Mouse (Mus musculus): ENCODE results near the gene Arhgap45.

Gene Arhgap45

DNA sequence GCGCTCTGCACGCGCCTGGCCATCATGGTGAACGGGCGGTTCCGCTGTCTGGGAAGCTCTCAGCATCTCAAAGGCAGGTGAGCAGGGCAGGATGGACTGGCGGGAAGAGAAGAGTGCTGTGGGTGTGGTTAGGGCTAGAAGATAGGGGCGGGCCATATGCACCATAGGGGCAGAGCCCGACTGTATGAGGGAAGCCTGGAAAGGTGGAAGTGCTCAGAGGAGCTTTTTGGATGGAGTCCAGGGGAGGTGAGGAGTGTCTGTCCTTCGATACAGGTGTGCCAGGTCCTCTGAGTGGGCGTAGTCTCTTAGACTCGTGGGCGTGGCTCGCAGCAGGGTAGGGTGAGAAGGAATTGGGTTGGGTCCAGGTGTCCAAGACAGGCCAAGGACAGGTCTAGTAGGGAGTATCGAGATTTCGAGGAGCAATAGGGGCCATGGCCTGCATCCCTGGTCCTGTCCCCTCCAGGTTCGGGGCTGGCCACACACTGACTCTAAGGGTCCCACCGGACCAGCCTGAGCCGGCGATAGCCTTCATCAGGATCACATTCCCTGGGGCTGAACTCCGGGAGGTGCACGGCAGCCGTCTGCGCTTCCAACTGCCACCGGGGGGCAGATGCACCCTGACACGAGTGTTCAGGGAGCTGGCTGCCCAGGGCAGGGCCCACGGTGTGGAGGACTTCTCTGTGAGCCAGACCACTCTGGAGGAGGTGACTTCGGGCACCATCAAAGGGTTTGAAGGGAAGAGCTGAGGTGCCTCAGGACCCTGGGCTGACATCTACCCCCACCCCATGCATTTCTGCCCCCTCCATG is 1.8 kb upstream of the Arhgap45 start:
- DNase-seq (ENCODE audit: low spot score in 2 of 2): no peak

DNA sequence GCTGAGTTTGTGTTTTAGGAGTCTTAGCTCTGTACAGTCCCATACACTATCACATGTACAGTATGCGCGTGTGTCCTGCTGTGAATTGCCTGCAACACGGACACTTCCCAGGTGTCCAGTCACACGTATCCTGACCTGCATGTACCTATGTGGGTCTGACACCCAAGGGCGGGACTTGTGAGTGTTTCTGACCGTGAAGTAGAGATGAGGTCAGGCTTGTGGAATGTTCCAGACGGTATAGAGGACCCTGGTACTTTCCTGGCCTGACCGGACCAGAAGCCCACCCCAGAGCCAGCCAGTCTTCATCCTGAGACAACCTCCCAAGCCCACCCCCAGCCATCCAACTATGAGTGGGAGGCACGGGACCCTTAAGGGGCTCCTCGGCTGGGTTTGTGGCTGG is 870 bp upstream of the Arhgap45 start:
- DNase-seq (ENCODE audit: low spot score in 2 of 2): no peak

DNA sequence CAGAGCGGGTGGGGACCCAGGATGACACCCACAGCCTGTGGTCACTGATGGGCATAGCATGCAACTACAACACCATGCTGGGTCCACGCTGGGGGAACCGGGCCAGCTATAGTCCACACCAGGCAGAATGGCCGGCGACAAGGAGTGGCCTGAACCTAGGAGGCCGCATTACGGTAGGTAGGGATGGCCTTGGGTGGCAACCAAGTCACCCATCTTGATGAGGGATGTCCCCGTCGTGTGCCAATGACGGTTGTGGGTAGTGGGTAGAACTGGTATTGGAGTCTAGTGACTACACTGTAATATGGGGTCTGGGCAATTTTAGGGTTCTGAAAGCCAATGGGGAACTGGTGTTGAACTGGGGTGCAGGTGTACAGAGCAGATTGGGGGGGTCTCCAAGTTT is 478 bp downstream of the Arhgap45 start:
- no peak for DNase-seq (ENCODE audit: low spot score in 2 of 2)

DNA sequence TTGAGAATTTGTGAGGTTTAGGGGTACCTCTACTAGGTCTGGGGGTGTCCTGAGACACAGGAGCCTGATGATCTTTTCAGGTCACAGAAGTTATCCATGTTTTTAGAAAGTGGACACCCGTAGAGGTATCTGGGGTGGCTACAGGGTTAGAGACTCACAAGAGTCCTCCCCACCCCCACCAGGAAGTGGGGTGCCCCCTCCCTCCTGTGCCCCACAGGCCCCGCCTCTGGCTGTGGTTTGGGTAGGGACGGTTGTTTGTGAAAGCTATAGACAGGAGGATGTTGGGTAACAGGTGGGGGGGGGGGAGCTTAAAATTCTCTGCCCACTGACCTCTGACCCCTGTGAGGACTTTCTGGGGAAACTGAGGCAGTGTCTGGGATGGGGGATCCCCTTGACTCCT is 908 bp downstream of the Arhgap45 start:
- no peak for DNase-seq (ENCODE audit: low spot score in 2 of 2)

DNA sequence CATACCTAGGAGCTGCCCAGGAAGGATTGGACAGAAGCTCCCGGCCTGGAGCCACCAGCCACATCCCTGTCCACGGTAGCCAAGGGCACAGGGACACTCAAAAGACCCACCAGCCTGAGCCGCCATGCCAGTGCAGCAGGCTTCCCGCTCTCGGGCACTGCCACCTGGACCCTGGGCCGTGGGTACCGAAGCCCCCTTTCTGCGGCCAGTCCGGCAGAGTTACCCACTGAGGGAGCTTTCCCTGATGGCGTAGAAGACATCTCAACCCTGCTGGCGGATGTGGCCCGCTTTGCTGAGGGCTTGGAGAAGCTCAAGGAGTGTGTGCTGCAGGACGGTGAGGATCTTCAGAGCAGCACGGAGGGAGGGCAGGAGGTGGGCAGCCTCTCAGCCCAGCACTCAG is 1.3 kb downstream of the Arhgap45 start:
- no peak for DNase-seq (ENCODE audit: low spot score in 2 of 2)

DNA sequence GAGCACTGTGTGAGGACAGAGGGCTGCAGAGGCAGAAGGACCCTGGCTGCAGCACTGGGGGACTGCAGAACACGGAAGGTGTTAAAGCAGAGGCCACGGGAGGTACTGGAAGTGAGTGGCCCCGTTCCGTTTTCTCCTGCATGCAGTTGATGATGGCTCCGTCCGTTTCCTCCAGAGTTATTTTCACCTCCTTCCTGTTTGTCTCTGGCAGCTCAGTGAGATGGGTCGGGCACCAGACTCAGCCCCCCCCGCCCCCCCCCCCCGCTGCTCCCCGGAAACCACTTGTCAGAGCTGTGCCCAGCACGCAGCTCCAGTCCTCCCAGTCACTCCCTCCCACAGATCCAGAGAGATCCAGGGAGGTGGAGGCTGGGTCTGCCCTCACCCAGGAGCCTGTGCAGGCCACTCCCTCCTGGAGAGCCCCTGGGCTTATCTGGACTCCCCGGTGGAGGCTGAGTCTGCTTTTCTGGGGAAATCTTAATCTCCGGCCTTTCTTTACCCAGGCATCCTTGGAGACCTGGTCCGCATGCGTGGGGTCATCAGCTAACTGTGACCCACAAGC is 2.4 kb downstream of the Arhgap45 start:
- no peak for DNase-seq (ENCODE audit: low spot score in 2 of 2)

DNA sequence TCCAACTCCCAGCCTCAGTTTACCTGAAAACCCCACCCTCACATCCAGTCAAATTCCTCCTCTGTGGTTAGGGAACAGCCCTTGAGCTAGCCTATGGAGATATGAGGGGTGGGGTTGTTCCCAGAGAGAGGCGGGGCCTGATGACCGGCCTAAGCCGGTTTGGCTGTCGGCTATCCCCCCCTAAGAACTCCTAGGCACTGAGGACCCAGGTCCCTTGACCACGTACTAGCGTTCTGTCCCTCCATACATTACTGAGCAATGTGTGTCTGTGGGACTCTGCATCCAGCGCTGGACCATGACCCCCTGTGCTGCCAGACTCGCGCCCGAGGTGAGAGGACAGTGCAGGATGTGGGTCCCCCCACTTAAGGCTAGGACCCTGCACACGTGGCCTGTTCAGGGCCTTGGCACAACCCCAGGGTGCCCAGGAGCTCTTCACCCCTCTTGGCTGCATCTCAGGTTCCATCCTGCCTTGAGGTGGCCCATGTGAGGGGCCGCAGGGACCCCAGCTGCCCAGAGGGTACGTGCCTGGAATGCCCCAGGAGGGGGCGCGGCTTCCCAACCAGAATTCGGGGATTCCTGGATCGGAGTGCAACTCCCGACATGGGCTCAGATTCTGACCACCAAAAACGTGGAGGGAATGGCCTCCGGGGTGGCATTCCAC is 3.1 kb downstream of the Arhgap45 start:
- no peak for DNase-seq (ENCODE audit: low spot score in 2 of 2)

DNA sequence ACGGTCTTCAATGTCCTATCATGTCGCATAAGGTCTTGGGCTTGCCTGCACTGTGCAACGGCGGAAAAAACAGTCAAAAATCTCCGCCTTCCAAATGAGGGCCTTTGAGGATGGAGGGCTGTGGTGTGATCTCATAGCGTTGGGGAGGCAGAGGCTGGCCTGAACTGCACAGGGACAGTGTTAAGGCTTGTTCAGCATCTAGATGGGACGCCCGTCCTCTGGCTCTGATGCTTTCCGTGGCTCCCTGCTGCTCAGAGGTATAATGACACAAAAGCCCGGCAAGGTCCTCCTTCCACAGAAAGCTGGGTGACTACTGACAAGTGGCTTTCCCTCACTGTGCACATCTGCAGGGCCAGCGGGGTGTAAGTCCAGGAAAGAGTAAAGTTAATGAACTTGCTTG is 3.7 kb downstream of the Arhgap45 start:
- no peak for DNase-seq (ENCODE audit: low spot score in 2 of 2)

DNA sequence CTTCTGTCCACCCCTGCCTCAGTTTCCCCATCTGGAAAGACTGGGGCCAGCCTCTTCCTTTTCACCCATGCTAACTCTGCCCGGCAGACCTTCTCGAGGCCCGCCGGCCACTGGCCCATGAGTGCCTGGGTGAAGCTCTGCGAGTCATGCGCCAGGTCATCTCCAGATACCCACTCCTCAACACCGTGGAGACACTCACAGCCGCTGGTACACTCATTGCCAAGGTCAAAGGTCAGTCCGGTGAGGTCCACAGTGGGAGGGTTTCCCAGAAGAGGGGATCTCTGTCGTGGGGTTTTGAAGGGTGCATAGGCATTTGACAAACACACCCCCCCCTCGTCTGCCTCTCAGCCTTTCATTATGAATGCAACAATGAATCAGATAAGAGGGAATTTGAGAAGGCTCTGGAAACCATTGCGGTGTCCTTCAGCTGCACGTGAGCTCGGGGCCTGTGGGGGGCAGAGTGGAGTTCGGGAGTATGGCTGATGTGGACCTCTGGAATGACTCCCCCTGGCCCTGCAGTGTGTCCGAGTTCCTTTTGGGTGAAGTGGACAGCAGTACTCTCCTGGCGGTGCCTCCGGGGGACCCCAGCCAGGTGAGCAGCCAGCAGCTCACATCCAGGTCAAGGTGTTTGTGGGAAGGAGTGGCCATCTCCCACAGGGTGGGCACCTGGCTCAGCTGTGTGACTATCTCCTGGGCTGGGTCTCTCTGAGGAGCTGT is 4.3 kb downstream of the Arhgap45 start:
- DNase-seq (ENCODE audit: low spot score in 2 of 2): no peak

DNA sequence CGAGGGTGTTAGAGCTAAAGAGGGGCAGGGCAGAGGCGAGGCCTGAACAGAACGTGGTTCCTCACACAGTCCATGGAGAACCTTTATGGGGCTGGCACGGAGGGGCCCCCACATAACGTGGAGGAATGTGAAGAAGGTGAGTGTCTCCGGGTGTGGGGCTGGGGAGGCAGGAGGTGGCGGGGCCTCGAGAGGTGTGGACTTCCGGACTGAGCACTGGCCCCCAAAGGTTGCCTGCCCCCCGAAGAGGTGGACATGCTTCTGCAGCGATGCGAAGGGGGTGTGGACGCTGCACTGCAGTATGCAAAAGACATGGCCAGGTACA is 4.8 kb downstream of the Arhgap45 start:
- no peak for DNase-seq (ENCODE audit: low spot score in 2 of 2)

DNA sequence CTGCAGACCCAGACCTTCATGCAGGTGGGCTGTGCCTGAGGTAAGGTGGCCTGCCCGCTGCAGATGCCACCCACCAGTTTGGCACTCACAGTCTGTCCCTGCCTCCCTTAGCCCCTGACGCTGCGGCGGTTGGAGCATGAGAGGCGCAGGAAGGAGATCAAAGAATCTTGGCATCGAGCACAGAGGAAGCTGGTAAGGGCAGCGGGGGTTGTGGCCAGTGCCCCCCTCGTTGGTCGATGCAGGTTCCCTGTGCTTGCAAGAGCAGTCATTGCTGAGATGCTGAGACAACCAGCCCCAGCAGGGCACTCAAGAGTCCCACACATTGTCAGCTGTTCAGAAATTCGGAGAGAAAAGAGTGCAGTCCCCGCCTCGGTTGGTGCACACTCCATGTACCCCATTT is 5.7 kb downstream of the Arhgap45 start:
- DNase-seq (ENCODE audit: low spot score in 2 of 2): no peak

DNA sequence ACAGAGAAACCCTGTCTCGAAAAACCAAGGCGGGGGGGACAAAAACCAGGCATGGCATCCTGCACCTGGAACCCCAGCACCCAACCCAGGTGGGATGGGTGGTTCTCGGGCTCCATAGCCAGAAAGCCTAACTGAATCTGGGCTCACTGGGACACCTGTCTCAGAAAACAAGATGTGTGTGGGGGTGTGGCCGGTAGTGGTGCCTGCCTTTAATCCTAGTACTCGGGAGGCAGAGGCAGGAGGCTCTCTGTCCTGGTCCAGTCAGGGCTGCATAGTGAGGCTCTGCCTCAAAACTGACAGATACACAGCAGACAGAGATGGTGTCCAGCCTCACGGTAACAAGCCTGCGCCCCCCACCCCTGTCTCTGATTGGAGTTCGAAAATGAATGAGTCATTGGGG is 6.4 kb downstream of the Arhgap45 start:
- DNase-seq (ENCODE audit: low spot score in 2 of 2): no peak

DNA sequence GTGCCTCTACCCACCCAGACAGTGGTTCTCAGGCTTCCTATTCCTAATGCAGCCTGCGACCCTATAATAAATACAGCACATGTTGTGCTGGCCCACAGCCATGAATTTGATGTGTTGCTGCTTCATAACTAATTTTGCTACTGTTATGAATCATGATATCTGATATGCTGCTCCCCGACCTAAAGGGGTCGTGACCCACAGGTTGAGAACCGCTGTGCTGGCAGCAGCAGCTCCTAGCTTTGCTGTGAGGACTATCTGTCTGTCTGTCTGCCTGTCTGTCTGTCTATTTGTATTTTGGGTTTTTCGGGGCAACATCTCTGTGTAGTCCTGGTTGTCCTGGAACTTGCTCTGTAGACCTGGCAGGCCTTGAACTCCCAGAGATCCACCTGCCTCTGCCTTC is 7.3 kb downstream of the Arhgap45 start:
- DNase-seq (ENCODE audit: low spot score in 2 of 2): no peak

DNA sequence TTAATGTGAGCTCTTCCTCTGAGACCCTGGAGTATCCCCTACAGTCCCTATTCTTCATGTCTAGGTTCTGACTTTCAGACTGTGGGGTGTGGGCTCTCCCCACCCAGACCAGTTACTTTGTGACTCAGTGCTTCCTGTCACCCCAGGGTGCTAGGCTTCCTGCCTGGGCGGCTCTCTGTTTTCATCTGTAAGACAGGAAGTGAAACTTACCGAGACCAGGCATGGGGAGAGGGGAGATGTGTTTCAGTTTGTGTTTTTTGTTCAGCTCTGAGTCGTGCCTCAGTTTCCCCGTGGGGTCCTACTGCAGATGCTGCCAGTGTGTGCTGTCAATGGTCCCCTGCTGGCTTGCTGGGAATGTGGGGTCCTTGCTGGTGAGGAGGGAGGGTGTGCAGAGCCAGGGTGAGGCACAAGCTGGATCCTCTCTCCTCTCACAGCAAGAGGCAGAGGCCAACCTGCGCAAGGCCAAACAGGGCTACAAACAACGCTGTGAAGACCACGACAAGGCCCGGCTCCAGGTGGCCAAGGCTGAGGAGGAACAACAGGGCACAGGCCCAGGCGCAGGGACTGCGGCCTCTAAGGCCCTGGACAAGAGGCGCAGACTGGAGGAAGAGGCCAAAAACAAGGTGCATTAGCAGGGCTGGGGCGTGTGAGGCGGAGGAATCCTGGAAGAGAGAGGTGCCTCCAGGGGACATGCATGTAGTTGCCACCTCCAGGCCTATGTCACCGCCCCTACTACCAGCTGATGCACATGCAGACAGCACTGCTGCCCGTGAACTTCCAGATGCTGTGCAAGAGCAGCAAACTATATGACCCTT is 8.0 kb downstream of the Arhgap45 start:
- no peak for DNase-seq (ENCODE audit: low spot score in 2 of 2)

DNA sequence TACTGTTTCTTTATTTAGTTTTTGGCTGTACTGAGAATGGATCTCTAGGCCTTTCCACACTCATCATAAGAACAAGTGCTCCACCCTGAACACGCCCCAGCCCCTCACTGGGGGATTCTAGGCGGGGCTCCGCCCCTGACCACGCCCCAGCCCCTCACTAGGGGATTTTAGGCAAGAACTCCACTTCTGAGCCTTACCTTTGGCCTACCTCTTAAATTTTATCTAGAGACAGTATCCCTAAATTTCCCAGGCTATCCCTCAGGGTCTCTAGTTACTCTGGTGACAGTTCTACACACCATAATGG is 8.5 kb downstream of the Arhgap45 start:
- DNase-seq (ENCODE audit: low spot score in 2 of 2): no peak

DNA sequence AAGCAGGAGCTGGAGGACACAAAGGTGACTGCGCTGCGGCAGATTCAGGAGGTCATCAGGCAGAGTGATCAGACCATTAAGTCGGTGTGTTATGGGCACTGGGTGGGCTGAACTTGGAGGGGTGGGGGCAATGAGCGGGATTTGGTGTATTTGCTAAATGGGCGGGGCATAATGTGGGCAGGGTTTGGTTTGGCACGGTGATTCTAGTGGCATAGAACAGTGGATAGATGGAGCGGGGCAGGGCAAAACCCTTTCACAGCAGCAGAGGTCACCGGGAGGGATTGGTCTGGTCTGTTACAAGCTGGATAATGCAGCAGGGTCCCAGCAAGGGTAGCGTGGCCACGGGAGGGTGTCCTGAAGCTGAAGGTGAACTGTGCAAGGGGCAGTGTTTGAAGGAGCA is 9.0 kb downstream of the Arhgap45 start:
- DNase-seq (ENCODE audit: low spot score in 2 of 2): no peak

DNA sequence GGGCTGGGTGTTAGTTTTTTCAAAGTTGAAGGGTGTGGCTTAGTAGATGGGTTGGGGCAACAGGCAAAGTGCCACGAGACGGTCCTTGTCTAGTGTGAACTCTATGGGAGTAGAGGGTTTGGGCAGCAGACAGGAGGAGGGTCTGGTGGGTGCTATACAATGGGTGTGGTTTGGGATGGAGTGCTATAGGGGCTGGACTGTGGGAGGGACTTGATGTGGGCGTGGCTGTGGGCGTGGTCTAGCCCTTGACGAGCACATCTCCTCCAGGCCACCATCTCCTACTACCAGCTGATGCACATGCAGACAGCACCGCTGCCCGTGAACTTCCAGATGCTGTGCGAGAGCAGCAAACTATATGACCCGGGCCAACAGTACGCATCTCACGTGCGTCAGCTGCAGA is 9.4 kb downstream of the Arhgap45 start:
- DNase-seq (ENCODE audit: low spot score in 2 of 2): no peak

DNA sequence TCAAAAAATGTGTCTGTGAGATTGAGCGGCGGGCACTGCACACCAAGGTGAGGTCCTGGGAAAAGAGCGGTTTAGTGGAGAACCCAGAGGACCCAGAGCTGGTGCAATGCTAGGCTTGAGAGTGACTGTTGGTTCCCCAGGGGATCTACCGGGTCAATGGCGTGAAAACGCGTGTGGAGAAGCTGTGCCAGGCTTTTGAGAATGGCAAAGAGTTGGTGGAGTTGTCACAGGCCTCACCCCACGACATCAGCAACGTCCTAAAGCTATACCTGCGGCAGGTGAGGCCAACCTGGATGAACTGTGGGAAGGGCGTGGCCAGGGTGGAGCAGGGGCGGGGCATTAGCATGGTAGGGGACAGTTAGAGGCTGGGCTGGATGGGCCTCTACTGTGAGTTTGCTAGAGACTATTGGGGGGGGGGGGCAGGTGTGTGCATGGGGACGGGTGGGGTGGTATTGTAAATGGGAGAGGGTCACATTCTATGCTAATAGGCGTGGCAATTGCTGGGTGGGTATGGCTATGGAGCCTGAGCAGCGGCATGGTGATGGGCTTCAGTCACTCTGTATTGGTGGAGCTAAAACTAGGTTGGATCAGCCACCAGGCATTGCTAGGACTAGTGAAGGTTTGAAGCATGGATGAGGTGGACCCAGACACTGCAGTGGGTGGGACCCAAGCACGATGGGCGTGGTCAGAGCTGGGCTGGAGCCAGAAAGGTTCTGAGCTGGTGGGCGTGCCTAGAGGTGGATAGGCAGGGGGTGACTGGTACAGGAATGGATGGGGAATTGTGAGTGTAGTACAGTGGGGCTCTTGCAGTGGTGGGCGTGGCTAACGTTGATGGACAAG is 11.4 kb downstream of the Arhgap45 start:
- DNase-seq (ENCODE audit: low spot score in 2 of 2): no peak

DNA sequence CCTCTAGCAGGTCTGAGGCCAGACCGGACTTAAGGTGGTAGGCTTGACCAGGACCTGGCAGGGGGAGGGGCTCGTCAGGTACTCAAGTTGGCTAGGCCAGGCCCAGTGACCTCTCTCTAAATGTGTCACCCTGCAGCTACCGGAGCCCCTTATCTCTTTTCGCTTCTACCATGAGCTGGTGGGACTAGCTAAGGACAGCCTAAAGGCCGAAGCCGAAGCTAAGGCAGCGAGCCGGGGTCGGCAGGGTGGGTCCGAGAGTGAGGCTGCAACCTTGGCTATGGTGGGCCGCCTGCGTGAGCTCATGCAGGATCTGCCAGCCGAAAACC is 12.0 kb downstream of the Arhgap45 start:
- DNase-seq (ENCODE audit: low spot score in 2 of 2): no peak

DNA sequence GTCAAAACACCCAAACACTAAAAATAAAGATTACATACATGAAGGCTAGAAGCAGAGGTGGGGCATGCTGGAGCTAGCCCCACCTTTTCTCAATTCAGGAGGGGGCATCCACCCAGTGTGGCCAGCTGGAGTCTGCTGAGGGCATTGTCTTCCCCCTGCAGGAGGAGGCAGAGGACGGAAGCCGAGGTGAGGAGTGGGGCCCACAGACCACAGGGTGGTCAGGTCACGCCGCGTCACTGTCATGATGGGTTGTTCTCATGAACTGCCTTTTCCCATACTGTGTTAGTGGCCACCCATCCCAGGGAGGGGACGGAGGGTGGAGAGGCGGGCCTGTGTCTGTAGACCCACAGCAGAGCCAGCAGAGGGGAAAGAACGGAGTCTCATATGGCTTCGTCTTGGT is 13.7 kb downstream of the Arhgap45 start:
- no peak for DNase-seq (ENCODE audit: low spot score in 2 of 2)

DNA sequence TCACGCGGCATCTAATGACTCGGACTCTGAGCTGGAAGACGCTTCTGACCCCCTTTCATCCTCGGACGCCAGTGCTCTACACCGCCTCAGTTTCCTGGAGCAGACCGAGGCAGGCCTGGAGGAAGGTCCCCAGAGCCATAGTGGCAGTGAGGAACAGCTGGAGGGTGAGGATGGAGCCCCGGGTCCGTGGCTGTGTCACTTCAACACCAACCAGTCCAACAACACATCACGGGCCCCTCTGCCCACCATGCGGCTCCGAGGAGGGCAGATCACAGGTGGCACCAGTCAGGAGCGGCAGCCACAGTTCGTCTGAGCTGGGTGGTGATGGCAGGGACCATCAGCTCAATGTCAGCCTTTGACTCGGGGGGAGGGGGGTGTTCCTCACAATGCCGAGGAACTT is 14.3 kb downstream of the Arhgap45 start:
- no peak for DNase-seq (ENCODE audit: low spot score in 2 of 2)

Data from right cerebral cortex, postnatal 36 days (tissue).